Mouse (Mus musculus) kidney, postnatal 14 days (tissue): ENCODE results near the gene Wbp1l.
A peak's percentile ranks its signal among the peaks of the same experiment; 100 is the strongest.

Source experiments
- DNase-seq: peaks from one replicate; pipeline ENCODE4 v3.0.0; 2022; ENCODE audit warnings: mixed read lengths

The Wbp1l gene

GRCm38 (mm10) chr19:46661511-46661910 lies 62.6 kb downstream of the Wbp1l start:
- DNase-seq: no peak

- no peak for DNase-seq
Observed at GRCm38 (mm10) chr19:46662214-46662613, 63.3 kb downstream of the Wbp1l start.

GRCm38 (mm10) chr19:46662784-46663183 lies 63.9 kb downstream of the Wbp1l start:
- no peak for DNase-seq

GRCm38 (mm10) chr19:46665474-46665873 lies 66.6 kb downstream of the Wbp1l start:
- DNase-seq: no peak

GRCm38 (mm10) chr19:46667300-46667699 lies 68.4 kb downstream of the Wbp1l start:
- no peak for DNase-seq

GRCm38 (mm10) chr19:46668263-46668662 lies 69.4 kb downstream of the Wbp1l start:
- no peak for DNase-seq

- no peak for DNase-seq
Observed at GRCm38 (mm10) chr19:46669802-46670201, 70.9 kb downstream of the Wbp1l start.

- DNase-seq: peak; percentile 65
Observed at GRCm38 (mm10) chr19:46670691-46671090, 71.8 kb downstream of the Wbp1l start.

GRCm38 (mm10) chr19:46672766-46673418 lies 74.0 kb downstream of the Wbp1l start, which contains the start of gene Cyp17a1:
Gene Cyp17a1, minus strand, starts transcription at chr19:46673172.
- no peak for DNase-seq

GRCm38 (mm10) chr19:46675641-46676040 lies 76.8 kb downstream of the Wbp1l start:
- no peak for DNase-seq

- no peak for DNase-seq
Observed at GRCm38 (mm10) chr19:46679720-46680383, 81.0 kb downstream of the Wbp1l start.

- peak; percentile 90 for DNase-seq
Observed at GRCm38 (mm10) chr19:46689460-46690372, 90.8 kb downstream of the Wbp1l start, which contains the start of gene Borcs7. Gene Borcs7, plus strand, starts transcription at chr19:46689906.

GRCm38 (mm10) chr19:46690387-46690786 lies 91.5 kb downstream of the Wbp1l start:
- DNase-seq: no peak

- no peak for DNase-seq
Observed at GRCm38 (mm10) chr19:46691078-46691477, 92.2 kb downstream of the Wbp1l start.

- DNase-seq: no peak
Observed at GRCm38 (mm10) chr19:46693146-46693545, 94.3 kb downstream of the Wbp1l start.

GRCm38 (mm10) chr19:46696482-46696881 lies 97.6 kb downstream of the Wbp1l start:
- DNase-seq: no peak

GRCm38 (mm10) chr19:46696943-46697342 lies 98.1 kb downstream of the Wbp1l start:
- no peak for DNase-seq

GRCm38 (mm10) chr19:46697840-46698517 lies 99.1 kb downstream of the Wbp1l start:
- no peak for DNase-seq

GRCm38 (mm10) chr19:46699011-46699481 lies 100.2 kb downstream of the Wbp1l start:
- DNase-seq: no peak

- peak; percentile 47 for DNase-seq
Observed at GRCm38 (mm10) chr19:46701156-46701555, 102.3 kb downstream of the Wbp1l start.

GRCm38 (mm10) chr19:46705779-46706495 lies 107.1 kb downstream of the Wbp1l start:
- no peak for DNase-seq
